Mouse (Mus musculus): ENCODE data around the gene Nell2. TPM values are rescaled to one million over a fixed set of nuclear protein-coding genes. Genes with fewer than 3 reads are reported as not detected.

Nell2 gene
- polyA plus RNA-seq, 1 experiment from 2014 or later: 1.9 TPM

GRCm38 (mm10) chr15:95489174-95489573 lies 39.2 kb downstream of the Nell2 start:
- WGBS: 66% methylated on average over 4 of the region's 4 CpGs
- Histone ChIP-seq H3K4me2 (ENCODE audit: low read depth, low read length) (no peak overlapping the region), H3K9me3 (replicated peaks; ENCODE audit: control insufficient read depth, low read length) (no peaks in the 10 kb centered on the region), H3K9ac (ENCODE audit: low read length) (no peak overlapping the region), H3K27me3 (ENCODE audit: control insufficient read depth, insufficient read depth, low read length) (no peaks in the 10 kb centered on the region), H3K4me1 (ENCODE audit: control insufficient read depth, insufficient read depth, low read length) (no peaks in the 10 kb centered on the region), H3K36me3 (ENCODE audit: control insufficient read depth, insufficient read depth) (no peaks in the 10 kb centered on the region), H3K4me3 (ENCODE audit: low read length) (no peak overlapping the region), H3K27ac (ENCODE audit: low read length) (no peak overlapping the region)
- no peak for ATAC-seq (replicated peaks; ENCODE audit: extremely low read depth, insufficient read depth, low FRiP score)

GRCm38 (mm10) chr15:95487961-95488360 lies 40.4 kb downstream of the Nell2 start:
- 82% methylated on average over 5 of the region's 5 CpGs for WGBS
- no peak for ATAC-seq (replicated peaks; ENCODE audit: extremely low read depth, insufficient read depth, low FRiP score)
- H3K4me1 ChIP-seq (ENCODE audit: control insufficient read depth, insufficient read depth, low read length): no peaks in the 10 kb centered on the region

GRCm38 (mm10) chr15:95482002-95482401 lies 46.4 kb downstream of the Nell2 start:
- no peaks in the 10 kb centered on the region for H3K9me3 ChIP-seq (replicated peaks; ENCODE audit: control insufficient read depth, low read length)
- H3K4me1 ChIP-seq (ENCODE audit: control insufficient read depth, insufficient read depth, low read length): no peaks in the 10 kb centered on the region
- ATAC-seq (replicated peaks; ENCODE audit: extremely low read depth, insufficient read depth, low FRiP score): no peak
- H3K9ac ChIP-seq (ENCODE audit: low read length): no peak overlapping the region
- no peak overlapping the region for H3K4me2 ChIP-seq (ENCODE audit: low read depth, low read length)
- H3K27ac ChIP-seq (ENCODE audit: low read length): no peak overlapping the region
- no peaks in the 10 kb centered on the region for H3K27me3 ChIP-seq (ENCODE audit: control insufficient read depth, insufficient read depth, low read length)
- no peak overlapping the region for H3K4me3 ChIP-seq (ENCODE audit: low read length)
- no peaks in the 10 kb centered on the region for H3K36me3 ChIP-seq (ENCODE audit: control insufficient read depth, insufficient read depth)
- 78% methylated on average over 9 of the region's 9 CpGs for WGBS

More at GRCm38 (mm10) chr15:95487961-95488360, 40.4 kb downstream of the Nell2 start:
- Histone ChIP-seq H3K27ac (ENCODE audit: low read length) (no peak overlapping the region), H3K36me3 (ENCODE audit: control insufficient read depth, insufficient read depth) (no peaks in the 10 kb centered on the region), H3K9me3 (replicated peaks; ENCODE audit: control insufficient read depth, low read length) (no peaks in the 10 kb centered on the region), H3K27me3 (ENCODE audit: control insufficient read depth, insufficient read depth, low read length) (no peaks in the 10 kb centered on the region), H3K4me3 (ENCODE audit: low read length) (no peak overlapping the region), H3K9ac (ENCODE audit: low read length) (no peak overlapping the region), H3K4me2 (ENCODE audit: low read depth, low read length) (no peak overlapping the region)

DNA sequence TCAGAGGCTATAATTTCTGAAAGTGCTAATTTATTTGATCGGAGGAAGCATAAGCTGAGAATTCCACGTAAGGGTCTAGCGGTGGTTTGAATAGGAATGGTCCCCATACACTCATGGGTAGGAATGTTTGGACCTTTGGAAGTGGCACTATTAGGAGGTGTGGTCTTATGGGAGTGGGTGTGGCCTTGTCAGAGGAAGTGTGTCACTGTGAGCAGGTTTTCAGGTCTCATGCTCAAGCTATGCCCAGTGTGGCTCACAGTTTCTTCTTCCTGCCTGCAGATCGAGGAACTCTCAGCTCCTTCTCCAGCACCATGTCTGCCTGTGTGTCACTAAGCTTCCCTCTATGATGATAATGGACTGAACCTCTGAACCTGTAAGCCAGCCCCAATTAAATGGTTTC lies 46.8 kb downstream of the Nell2 start:
- Histone ChIP-seq H3K4me1 (ENCODE audit: control insufficient read depth, insufficient read depth, low read length) (no peaks in the 10 kb centered on the region), H3K27me3 (ENCODE audit: control insufficient read depth, insufficient read depth, low read length) (no peaks in the 10 kb centered on the region), H3K4me2 (ENCODE audit: low read depth, low read length) (no peak overlapping the region), H3K36me3 (ENCODE audit: control insufficient read depth, insufficient read depth) (no peaks in the 10 kb centered on the region), H3K4me3 (ENCODE audit: low read length) (no peak overlapping the region), H3K9me3 (replicated peaks; ENCODE audit: control insufficient read depth, low read length) (no peaks in the 10 kb centered on the region), H3K27ac (ENCODE audit: low read length) (no peak overlapping the region), H3K9ac (ENCODE audit: low read length) (no peak overlapping the region)
- 83% methylated on average over 4 of the region's 4 CpGs for WGBS
- ATAC-seq (replicated peaks; ENCODE audit: extremely low read depth, insufficient read depth, low FRiP score): no peak

- no peak overlapping the region for H3K27ac ChIP-seq (ENCODE audit: low read length)
- H3K4me2 ChIP-seq (ENCODE audit: low read depth, low read length): no peak overlapping the region
- 87% methylated on average over 3 of the region's 3 CpGs for WGBS
- no peaks in the 10 kb centered on the region for H3K4me1 ChIP-seq (ENCODE audit: control insufficient read depth, insufficient read depth, low read length)
- H3K27me3 ChIP-seq (ENCODE audit: control insufficient read depth, insufficient read depth, low read length): no peaks in the 10 kb centered on the region
- no peak overlapping the region for H3K4me3 ChIP-seq (ENCODE audit: low read length)
- no peaks in the 10 kb centered on the region for H3K36me3 ChIP-seq (ENCODE audit: control insufficient read depth, insufficient read depth)
- ATAC-seq (replicated peaks; ENCODE audit: extremely low read depth, insufficient read depth, low FRiP score): no peak
- H3K9ac ChIP-seq (ENCODE audit: low read length): no peak overlapping the region
- no peaks in the 10 kb centered on the region for H3K9me3 ChIP-seq (replicated peaks; ENCODE audit: control insufficient read depth, low read length)
Observed at GRCm38 (mm10) chr15:95476440-95476839, 51.9 kb downstream of the Nell2 start.

GRCm38 (mm10) chr15:95473976-95474375 lies 54.4 kb downstream of the Nell2 start:
- Histone ChIP-seq H3K27me3 (ENCODE audit: control insufficient read depth, insufficient read depth, low read length) (no peaks in the 10 kb centered on the region), H3K9me3 (replicated peaks; ENCODE audit: control insufficient read depth, low read length) (no peaks in the 10 kb centered on the region), H3K4me3 (ENCODE audit: low read length) (no peak overlapping the region), H3K27ac (ENCODE audit: low read length) (no peak overlapping the region), H3K4me1 (ENCODE audit: control insufficient read depth, insufficient read depth, low read length) (no peaks in the 10 kb centered on the region), H3K36me3 (ENCODE audit: control insufficient read depth, insufficient read depth) (no peaks in the 10 kb centered on the region), H3K9ac (ENCODE audit: low read length) (no peak overlapping the region), H3K4me2 (ENCODE audit: low read depth, low read length) (no peak overlapping the region)
- 79% methylated on average over 6 of the region's 6 CpGs for WGBS
- no peak for ATAC-seq (replicated peaks; ENCODE audit: extremely low read depth, insufficient read depth, low FRiP score)

DNA sequence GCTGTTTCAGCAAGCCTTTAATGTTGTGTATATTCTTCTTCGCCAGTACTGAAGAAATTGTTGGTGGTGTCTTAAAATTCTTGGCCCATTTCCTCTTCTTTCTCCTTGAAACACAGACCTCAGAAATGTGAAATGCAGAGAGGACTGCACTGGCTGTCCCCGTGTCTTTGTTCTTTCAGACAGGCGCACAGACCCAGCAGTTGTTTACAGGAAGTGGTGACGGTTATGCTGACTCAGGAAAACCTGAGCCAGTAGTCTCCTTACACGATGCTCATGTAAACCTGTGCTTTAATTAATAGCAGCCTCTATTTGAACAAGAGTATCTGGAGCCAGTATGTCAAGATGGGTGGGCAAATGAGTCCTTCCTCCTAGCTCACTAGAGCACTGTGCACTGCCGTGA lies 61.2 kb downstream of the Nell2 start:
- no peak overlapping the region for H3K4me2 ChIP-seq (ENCODE audit: low read depth, low read length)
- no peaks in the 10 kb centered on the region for H3K36me3 ChIP-seq (ENCODE audit: control insufficient read depth, insufficient read depth)
- no peaks in the 10 kb centered on the region for H3K4me1 ChIP-seq (ENCODE audit: control insufficient read depth, insufficient read depth, low read length)
- no peaks in the 10 kb centered on the region for H3K9me3 ChIP-seq (replicated peaks; ENCODE audit: control insufficient read depth, low read length)
- no peak overlapping the region for H3K27ac ChIP-seq (ENCODE audit: low read length)
- H3K27me3 ChIP-seq (ENCODE audit: control insufficient read depth, insufficient read depth, low read length): no peaks in the 10 kb centered on the region
- H3K4me3 ChIP-seq (ENCODE audit: low read length): no peak overlapping the region
- no peak overlapping the region for H3K9ac ChIP-seq (ENCODE audit: low read length)
- WGBS: 46% methylated on average over 6 of the region's 6 CpGs
- ATAC-seq (replicated peaks; ENCODE audit: extremely low read depth, insufficient read depth, low FRiP score): no peak; the same call in 1 of the 2 replicates

GRCm38 (mm10) chr15:95460041-95460566 lies 68.3 kb downstream of the Nell2 start:
- H3K36me3 ChIP-seq (ENCODE audit: control insufficient read depth, insufficient read depth): no peaks in the 10 kb centered on the region
- H3K27me3 ChIP-seq (ENCODE audit: control insufficient read depth, insufficient read depth, low read length): no peaks in the 10 kb centered on the region
- H3K4me3 ChIP-seq (ENCODE audit: low read length): no peak overlapping the region
- ATAC-seq (replicated peaks; ENCODE audit: extremely low read depth, insufficient read depth, low FRiP score): no peak
- no peak overlapping the region for H3K9ac ChIP-seq (ENCODE audit: low read length)
- H3K27ac ChIP-seq (ENCODE audit: low read length): no peak overlapping the region
- H3K4me2 ChIP-seq (ENCODE audit: low read depth, low read length): no peak overlapping the region
- no peaks in the 10 kb centered on the region for H3K4me1 ChIP-seq (ENCODE audit: control insufficient read depth, insufficient read depth, low read length)
- 63% methylated on average over 4 of the region's 4 CpGs for WGBS
- H3K9me3 ChIP-seq (replicated peaks; ENCODE audit: control insufficient read depth, low read length): no peaks in the 10 kb centered on the region

DNA sequence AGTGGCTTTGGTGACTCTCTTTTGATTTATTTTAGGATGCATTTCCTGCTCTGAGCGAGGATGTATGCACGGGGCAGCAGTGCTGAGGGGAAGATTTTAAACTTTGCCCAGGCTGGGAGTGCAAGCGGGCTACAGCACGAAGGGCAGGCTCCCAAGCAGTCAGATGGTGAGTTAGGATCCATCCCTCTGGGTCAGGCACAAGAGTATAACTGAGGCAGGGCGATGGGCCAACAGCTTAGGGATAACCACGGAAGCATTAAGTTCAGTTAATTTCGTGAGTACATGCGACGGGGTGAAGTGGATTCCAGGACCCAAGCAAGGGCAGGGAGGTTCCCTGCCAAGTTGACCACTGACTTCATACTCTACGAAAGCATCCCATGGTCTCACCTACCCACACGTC lies 83.8 kb downstream of the Nell2 start:
- Histone ChIP-seq H3K36me3 (ENCODE audit: control insufficient read depth, insufficient read depth) (no peaks in the 10 kb centered on the region), H3K27ac (ENCODE audit: low read length) (no peak overlapping the region), H3K9ac (ENCODE audit: low read length) (no peak overlapping the region), H3K4me1 (ENCODE audit: control insufficient read depth, insufficient read depth, low read length) (no peaks in the 10 kb centered on the region), H3K9me3 (replicated peaks; ENCODE audit: control insufficient read depth, low read length) (no peaks in the 10 kb centered on the region), H3K27me3 (ENCODE audit: control insufficient read depth, insufficient read depth, low read length) (no peaks in the 10 kb centered on the region), H3K4me3 (ENCODE audit: low read length) (no peak overlapping the region), H3K4me2 (ENCODE audit: low read depth, low read length) (no peak overlapping the region)
- no peak for ATAC-seq (replicated peaks; ENCODE audit: extremely low read depth, insufficient read depth, low FRiP score)
- 76% methylated on average over 11 of the region's 11 CpGs for WGBS

Data from heart, embryonic 16.5 days (tissue).